Mouse (Mus musculus): ENCODE data around the gene Camsap2. TPM values are rescaled to one million over a fixed set of nuclear protein-coding genes. Genes with fewer than 3 reads are reported as not detected.
A peak's percentile ranks its signal among the peaks of the same experiment; 100 is the strongest.

Camsap2 gene
- total and polyA plus RNA-seq, 2 experiments from 2014 or later: 21.9 to 137 TPM

- Histone ChIP-seq H3K9ac (replicated peaks; ENCODE audit: low read length, poor library complexity, severe bottlenecking) (no peak overlapping the region), H3K27ac (ENCODE audit: low read depth, low read length) (no peak overlapping the region), H3K9me3 (ENCODE audit: low read length) (no peaks in the 10 kb centered on the region), H3K27me3 (ENCODE audit: insufficient read depth, low read length) (no peaks in the 10 kb centered on the region), H3K4me3 (ENCODE audit: low read depth, low read length) (no peak overlapping the region), H3K36me3 (ENCODE audit: insufficient read depth, low read length) (peaks cover 13% of the 10 kb centered on the region), H3K4me1 (ENCODE audit: insufficient read depth, low read length) (no peaks in the 10 kb centered on the region; the same call in 1 of the 2 replicates), H3K4me2 (ENCODE audit: low read depth, low read length, poor library complexity, severe bottlenecking) (no peak overlapping the region)
- no peak for ATAC-seq (ENCODE audit: low FRiP score)
- no peak for DNase-seq (ENCODE audit: low spot score)
- no peak for TF ChIP-seq CTCF (IDR thresholded peaks at IDR 0.05)
- WGBS: 82% methylated on average over 2 of the region's 2 CpGs
These were observed 17.3 kb downstream of the Camsap2 start for GRCm38 (mm10) chr1:136328640-136329039.

- DNase-seq (ENCODE audit: low spot score): no peak
- ATAC-seq (ENCODE audit: low FRiP score): no peak
- no peak overlapping the region for H3K27ac ChIP-seq (ENCODE audit: low read depth, low read length)
- TF ChIP-seq CTCF (IDR thresholded peaks at IDR 0.05): no peak
- peaks cover 20% of the 10 kb centered on the region for H3K36me3 ChIP-seq (ENCODE audit: insufficient read depth, low read length)
- no peaks in the 10 kb centered on the region for H3K27me3 ChIP-seq (ENCODE audit: insufficient read depth, low read length)
- H3K9ac ChIP-seq (replicated peaks; ENCODE audit: low read length, poor library complexity, severe bottlenecking): no peak overlapping the region
- H3K4me3 ChIP-seq (ENCODE audit: low read depth, low read length): no peak overlapping the region
- H3K4me1 ChIP-seq (ENCODE audit: insufficient read depth, low read length): no peaks in the 10 kb centered on the region; the same call in 1 of the 2 replicates
- no peaks in the 10 kb centered on the region for H3K9me3 ChIP-seq (ENCODE audit: low read length)
- WGBS: 76% methylated on average over 3 of the region's 3 CpGs
- H3K4me2 ChIP-seq (ENCODE audit: low read depth, low read length, poor library complexity, severe bottlenecking): no peak overlapping the region
These were observed 18.3 kb downstream of the Camsap2 start for GRCm38 (mm10) chr1:136327638-136328037.

GRCm38 (mm10) chr1:136325933-136326332 lies 20.0 kb downstream of the Camsap2 start:
- ATAC-seq (ENCODE audit: low FRiP score) (no peak), DNase-seq (ENCODE audit: low spot score) (peak; percentile 61)
- H3K36me3 ChIP-seq (ENCODE audit: insufficient read depth, low read length): peaks cover 17% of the 10 kb centered on the region
- H3K27ac ChIP-seq (ENCODE audit: low read depth, low read length): peak overlapping the region; percentile 51
- H3K9me3 ChIP-seq (ENCODE audit: low read length): no peaks in the 10 kb centered on the region
- WGBS: 32% methylated on average over 4 of the region's 4 CpGs
- H3K4me2 ChIP-seq (ENCODE audit: low read depth, low read length, poor library complexity, severe bottlenecking): no peak overlapping the region
- no peak for TF ChIP-seq CTCF (IDR thresholded peaks at IDR 0.05)
- H3K27me3 ChIP-seq (ENCODE audit: insufficient read depth, low read length): no peaks in the 10 kb centered on the region
- H3K9ac ChIP-seq (replicated peaks; ENCODE audit: low read length, poor library complexity, severe bottlenecking): no peak overlapping the region
- no peak overlapping the region for H3K4me3 ChIP-seq (ENCODE audit: low read depth, low read length)
- no peaks in the 10 kb centered on the region; the same call in 1 of the 2 replicates for H3K4me1 ChIP-seq (ENCODE audit: insufficient read depth, low read length)

GRCm38 (mm10) chr1:136322331-136322730 lies 23.6 kb downstream of the Camsap2 start:
- WGBS: 86% methylated on average over 4 of the region's 4 CpGs
- H3K36me3 ChIP-seq (ENCODE audit: insufficient read depth, low read length): peaks cover 17% of the 10 kb centered on the region
- ATAC-seq (ENCODE audit: low FRiP score) (no peak), DNase-seq (ENCODE audit: low spot score) (no peak)
- no peak overlapping the region for H3K27ac ChIP-seq (ENCODE audit: low read depth, low read length)
- no peak overlapping the region for H3K4me2 ChIP-seq (ENCODE audit: low read depth, low read length, poor library complexity, severe bottlenecking)
- H3K9ac ChIP-seq (replicated peaks; ENCODE audit: low read length, poor library complexity, severe bottlenecking): no peak overlapping the region
- H3K4me1 ChIP-seq (ENCODE audit: insufficient read depth, low read length): no peaks in the 10 kb centered on the region; the same call in 1 of the 2 replicates
- no peak for TF ChIP-seq CTCF (IDR thresholded peaks at IDR 0.05)
- H3K27me3 ChIP-seq (ENCODE audit: insufficient read depth, low read length): no peaks in the 10 kb centered on the region
- H3K4me3 ChIP-seq (ENCODE audit: low read depth, low read length): no peak overlapping the region
- no peaks in the 10 kb centered on the region for H3K9me3 ChIP-seq (ENCODE audit: low read length)

- no peaks in the 10 kb centered on the region for H3K36me3 ChIP-seq (ENCODE audit: insufficient read depth, low read length)
- DNase-seq (ENCODE audit: low spot score) (no peak), ATAC-seq (ENCODE audit: low FRiP score) (no peak)
- H3K9ac ChIP-seq (replicated peaks; ENCODE audit: low read length, poor library complexity, severe bottlenecking): no peak overlapping the region
- H3K4me2 ChIP-seq (ENCODE audit: low read depth, low read length, poor library complexity, severe bottlenecking): no peak overlapping the region
- no peak overlapping the region for H3K27ac ChIP-seq (ENCODE audit: low read depth, low read length)
- TF ChIP-seq CTCF (IDR thresholded peaks at IDR 0.05): no peak
- no peak overlapping the region for H3K4me3 ChIP-seq (ENCODE audit: low read depth, low read length)
- H3K4me1 ChIP-seq (ENCODE audit: insufficient read depth, low read length): no peaks in the 10 kb centered on the region
- H3K9me3 ChIP-seq (ENCODE audit: low read length): no peaks in the 10 kb centered on the region
- no peaks in the 10 kb centered on the region for H3K27me3 ChIP-seq (ENCODE audit: insufficient read depth, low read length)
These were observed 29.6 kb downstream of the Camsap2 start for GRCm38 (mm10) chr1:136316317-136316716.

- WGBS: 82% methylated on average over 5 of the region's 5 CpGs
- Histone ChIP-seq H3K27ac (ENCODE audit: low read depth, low read length) (no peak overlapping the region), H3K4me1 (ENCODE audit: insufficient read depth, low read length) (no peaks in the 10 kb centered on the region), H3K27me3 (ENCODE audit: insufficient read depth, low read length) (no peaks in the 10 kb centered on the region), H3K9ac (replicated peaks; ENCODE audit: low read length, poor library complexity, severe bottlenecking) (no peak overlapping the region), H3K36me3 (ENCODE audit: insufficient read depth, low read length) (no peaks in the 10 kb centered on the region), H3K4me2 (ENCODE audit: low read depth, low read length, poor library complexity, severe bottlenecking) (no peak overlapping the region), H3K4me3 (ENCODE audit: low read depth, low read length) (no peak overlapping the region), H3K9me3 (ENCODE audit: low read length) (no peaks in the 10 kb centered on the region)
- TF ChIP-seq CTCF (IDR thresholded peaks at IDR 0.05): no peak
- no peak for ATAC-seq (ENCODE audit: low FRiP score)
- DNase-seq (ENCODE audit: low spot score): no peak
These were observed 36.7 kb downstream of the Camsap2 start for GRCm38 (mm10) chr1:136309193-136309592.
